ENCODE assay signal across 14 mouse cellular contexts in genomic region chr9:83725545-83725944, GRCm38 (mm10).
DNase-seq lines count a peak whose midpoint lies in the region; ATAC-seq and TF ChIP-seq lines count a peak whose summit lies in the region.
"Had no signal": no experiment of that assay in that cellular context is flagged by ENCODE, and none has a peak within 500 bp of the region (broad histone marks: within the 10 kb centered on the region; RNA-seq: fewer than 3 reads in every experiment).

No protein-coding gene starts in this region.

- peak overlapping the region; percentile 21; the same call in 1 of the 2 replicates for H3K4me2 ChIP-seq in intestine, embryonic 16.5 days (ENCODE audit: low read depth, low read length)
- H3K4me2 ChIP-seq in intestine, embryonic 15.5 days (replicated peaks): no peak overlapping the region
- no peak overlapping the region for H3K4me2 ChIP-seq in liver, embryonic 11.5 days
- 0 out of 2 replicates have a peak overlapping the region, but pooled peaks have one; percentile 3 for H3K4me2 ChIP-seq in lung, postnatal 0 days (replicated peaks; ENCODE audit: low read depth, low read length)
- H3K4me2 ChIP-seq: embryonic facial prominence, embryonic 13.5 days; forebrain, embryonic 12.5 days; hindbrain, embryonic 12.5 days had no signal

- no peaks in the 10 kb centered on the region for H3K36me3 ChIP-seq in intestine, embryonic 16.5 days (ENCODE audit: control insufficient read depth, insufficient read depth, low read length)
- no peaks in the 10 kb centered on the region for H3K36me3 ChIP-seq in intestine, embryonic 15.5 days
- H3K36me3 ChIP-seq in liver, adult 2 months (ENCODE audit: control insufficient read depth, insufficient read depth, low read length): no peaks in the 10 kb centered on the region
- no peaks in the 10 kb centered on the region for H3K36me3 ChIP-seq in liver, embryonic 11.5 days (ENCODE audit: control insufficient read depth, insufficient read depth, low read length)
- H3K36me3 ChIP-seq in lung, postnatal 0 days (ENCODE audit: insufficient read depth, low read length): no peaks in the 10 kb centered on the region
- H3K36me3 ChIP-seq: embryonic facial prominence, embryonic 13.5 days; forebrain, embryonic 12.5 days; heart, embryonic 13.5 days; hindbrain, embryonic 12.5 days had no signal

- no peaks in the 10 kb centered on the region for H3K79me2 ChIP-seq in liver, adult 2 months (ENCODE audit: control insufficient read depth, insufficient read depth, low read length)

- peak; percentile 20 for DNase-seq in liver, adult 2 months (ENCODE audit: extremely low read depth, low read depth, low spot score)
- no peak for DNase-seq in liver, embryonic 11.5 days (ENCODE audit: low spot score)
- no peak for DNase-seq in lung, postnatal 0 days (ENCODE audit: low spot score)
- no peak for DNase-seq in lung, adult 2 months
- DNase-seq: cerebellum, postnatal 36 days; gastrocnemius, postnatal 10 days had no signal

- H3K27ac ChIP-seq in intestine, embryonic 16.5 days (ENCODE audit: low read length): no peak overlapping the region
- no peak overlapping the region for H3K27ac ChIP-seq in intestine, embryonic 15.5 days
- H3K27ac ChIP-seq in liver, adult 2 months (replicated peaks; ENCODE audit: insufficient read depth, low read depth, low read length): no peak overlapping the region
- H3K27ac ChIP-seq in liver, embryonic 11.5 days (ENCODE audit: low read depth, low read length): no peak overlapping the region
- H3K27ac ChIP-seq in lung, postnatal 0 days (ENCODE audit: low read length): no peak overlapping the region
- H3K27ac ChIP-seq: embryonic facial prominence, embryonic 13.5 days; forebrain, embryonic 12.5 days; heart, adult 2 months; heart, embryonic 13.5 days; hindbrain, embryonic 12.5 days had no signal

- H3K4me1 ChIP-seq in intestine, embryonic 16.5 days (ENCODE audit: control insufficient read depth, insufficient read depth, low read length): no peaks in the 10 kb centered on the region
- H3K4me1 ChIP-seq in intestine, embryonic 15.5 days (replicated peaks): no peaks in the 10 kb centered on the region; the same call in 1 of the 2 replicates
- peaks cover 3% of the 10 kb centered on the region; the same call in 1 of the 2 replicates for H3K4me1 ChIP-seq in liver, adult 2 months (ENCODE audit: control insufficient read depth, insufficient read depth, low read length)
- H3K4me1 ChIP-seq in liver, embryonic 11.5 days (replicated peaks; ENCODE audit: control insufficient read depth, insufficient read depth, low read length): no peaks in the 10 kb centered on the region
- no peaks in the 10 kb centered on the region for H3K4me1 ChIP-seq in lung, postnatal 0 days (ENCODE audit: insufficient read depth, low read depth, low read length)
- peaks cover 3% of the 10 kb centered on the region; the same call in 1 of the 2 replicates for H3K4me1 ChIP-seq in lung, adult 2 months (ENCODE audit: control insufficient read depth, insufficient read depth, low read length)
- H3K4me1 ChIP-seq: hindbrain, embryonic 12.5 days had no signal

- TF ChIP-seq EP300 in lung, postnatal 0 days (IDR thresholded peaks at IDR 0.05): no peak

- no peak overlapping the region for H3K4me3 ChIP-seq in intestine, embryonic 16.5 days (ENCODE audit: low read length)
- H3K4me3 ChIP-seq in intestine, embryonic 15.5 days (replicated peaks): no peak overlapping the region
- no peak overlapping the region for H3K4me3 ChIP-seq in liver, adult 2 months (ENCODE audit: insufficient read depth, low read depth, low read length)
- no peak overlapping the region for H3K4me3 ChIP-seq in liver, embryonic 11.5 days (ENCODE audit: low read depth, low read length)
- no peak overlapping the region for H3K4me3 ChIP-seq in lung, postnatal 0 days (ENCODE audit: low read depth, low read length)
- H3K4me3 ChIP-seq in lung, adult 2 months (replicated peaks; ENCODE audit: extremely low read depth, low read depth, low read length): no peak overlapping the region
- H3K4me3 ChIP-seq: embryonic facial prominence, embryonic 13.5 days; forebrain, embryonic 12.5 days; heart, adult 2 months; heart, embryonic 13.5 days; hindbrain, embryonic 12.5 days had no signal

- H3K27me3 ChIP-seq in intestine, embryonic 16.5 days (replicated peaks; ENCODE audit: control insufficient read depth, insufficient read depth, low read length): no peaks in the 10 kb centered on the region
- H3K27me3 ChIP-seq in intestine, embryonic 15.5 days (replicated peaks): no peaks in the 10 kb centered on the region
- H3K27me3 ChIP-seq in liver, adult 2 months (ENCODE audit: control insufficient read depth, insufficient read depth, low read length): no peaks in the 10 kb centered on the region
- no peaks in the 10 kb centered on the region for H3K27me3 ChIP-seq in liver, embryonic 11.5 days (replicated peaks; ENCODE audit: control insufficient read depth, insufficient read depth, low read length)
- H3K27me3 ChIP-seq in lung, postnatal 0 days (replicated peaks; ENCODE audit: insufficient read depth, low read length): no peaks in the 10 kb centered on the region
- H3K27me3 ChIP-seq: embryonic facial prominence, embryonic 13.5 days; heart, embryonic 13.5 days; hindbrain, embryonic 12.5 days had no signal

- no peak overlapping the region for H3K9ac ChIP-seq in intestine, embryonic 16.5 days (ENCODE audit: low read depth, low read length)
- no peak overlapping the region for H3K9ac ChIP-seq in intestine, embryonic 15.5 days
- H3K9ac ChIP-seq in liver, adult 2 months (ENCODE audit: low read depth, low read length): no peak overlapping the region
- no peak overlapping the region for H3K9ac ChIP-seq in liver, embryonic 11.5 days (ENCODE audit: low read depth, low read length)
- H3K9ac ChIP-seq in lung, postnatal 0 days (replicated peaks; ENCODE audit: low read depth): no peak overlapping the region
- H3K9ac ChIP-seq: embryonic facial prominence, embryonic 13.5 days; forebrain, embryonic 12.5 days; heart, embryonic 13.5 days; hindbrain, embryonic 12.5 days had no signal

- TF ChIP-seq POLR2A in liver, adult 2 months (IDR thresholded peaks at IDR 0.05; ENCODE audit: extremely low read depth, insufficient read depth, low read length): no peak
- TF ChIP-seq POLR2A in lung, adult 2 months (IDR thresholded peaks at IDR 0.05; ENCODE audit: borderline replicate concordance, extremely low read depth, low read depth, low read length): no peak

- 48% methylated on average over 8 of the region's 8 CpGs for WGBS in intestine, embryonic 16.5 days
- WGBS in intestine, embryonic 15.5 days: 47% methylated on average over 8 of the region's 8 CpGs
- WGBS in liver, adult 2 months: 72% methylated on average over 8 of the region's 8 CpGs
- 68% methylated on average over 8 of the region's 8 CpGs for WGBS in liver, embryonic 11.5 days
- 33% methylated on average over 8 of the region's 8 CpGs for WGBS in lung, postnatal 0 days
- 43% methylated on average over 8 of the region's 8 CpGs for WGBS in lung, adult 2 months

- no peak for TF ChIP-seq CTCF in liver, adult 2 months (IDR thresholded peaks at IDR 0.05; ENCODE audit: low read depth, low read length)
- TF ChIP-seq CTCF in lung, postnatal 0 days (IDR thresholded peaks at IDR 0.05): no peak
- no peak for TF ChIP-seq CTCF in lung, adult 2 months (IDR thresholded peaks at IDR 0.05; ENCODE audit: insufficient read depth, low read length)

- ATAC-seq in intestine, embryonic 16.5 days: no peak
- no peak for ATAC-seq in intestine, embryonic 15.5 days
- no peak for ATAC-seq in liver, embryonic 11.5 days (replicated peaks; ENCODE audit: low FRiP score)
- ATAC-seq in lung, postnatal 0 days: no peak
- ATAC-seq: forebrain, embryonic 16.5 days had no signal

- no peaks in the 10 kb centered on the region for H3K9me3 ChIP-seq in intestine, embryonic 16.5 days (ENCODE audit: control insufficient read depth, low read length)
- H3K9me3 ChIP-seq in intestine, embryonic 15.5 days: no peaks in the 10 kb centered on the region
- no peaks in the 10 kb centered on the region for H3K9me3 ChIP-seq in liver, embryonic 11.5 days (ENCODE audit: control insufficient read depth, low read length)
- H3K9me3 ChIP-seq in lung, postnatal 0 days (ENCODE audit: low read length): no peaks in the 10 kb centered on the region
- H3K9me3 ChIP-seq: embryonic facial prominence, embryonic 13.5 days; forebrain, embryonic 12.5 days; heart, embryonic 13.5 days; hindbrain, embryonic 12.5 days had no signal

Comparison
In these comparisons a context has a peak if more than half of its experiments do, and no peak if none do; other contexts are left out.
1. H3K4me2 ChIP-seq: peak in intestine, embryonic 16.5 days (single experiment) and lung, postnatal 0 days (single experiment); none in intestine, embryonic 15.5 days (single experiment) and liver, embryonic 11.5 days (single experiment).